Mouse (Mus musculus) frontal cortex, adult 2 months (tissue): ENCODE data around the gene Cercam. TPM values are rescaled to one million over a fixed set of nuclear protein-coding genes. Genes with fewer than 3 reads are reported as not detected.

Source experiments
- DNase-seq, 2 experiments: peaks; one replicate each; pipeline ENCODE4 v3.0.0; 2022; ENCODE audit warnings: low spot score in 1 of 2; ENCODE audit errors: extremely low spot score in 1 of 2
- polyA plus RNA-seq: library from polyadenylated mRNA; depleted of rRNA; stranded (reverse); fragments of >200 nt; gene quantifications from 2 replicates; pipeline ENCODE4 v1.2.3, GENCODE M21; 2012; rRNA removed

Cercam gene
- polyA plus RNA-seq: 15.9 and 16.2 TPM in 2 replicates

- DNase-seq: peak; percentile 56 to 88
Observed at GRCm38 (mm10) chr2:29868949-29869645, at the start of gene Cercam. Gene Cercam, plus strand, starts transcription at chr2:29869164.

- DNase-seq: no peak
Observed at GRCm38 (mm10) chr2:29819363-29819762, 49.6 kb upstream of the Cercam start.

DNA sequence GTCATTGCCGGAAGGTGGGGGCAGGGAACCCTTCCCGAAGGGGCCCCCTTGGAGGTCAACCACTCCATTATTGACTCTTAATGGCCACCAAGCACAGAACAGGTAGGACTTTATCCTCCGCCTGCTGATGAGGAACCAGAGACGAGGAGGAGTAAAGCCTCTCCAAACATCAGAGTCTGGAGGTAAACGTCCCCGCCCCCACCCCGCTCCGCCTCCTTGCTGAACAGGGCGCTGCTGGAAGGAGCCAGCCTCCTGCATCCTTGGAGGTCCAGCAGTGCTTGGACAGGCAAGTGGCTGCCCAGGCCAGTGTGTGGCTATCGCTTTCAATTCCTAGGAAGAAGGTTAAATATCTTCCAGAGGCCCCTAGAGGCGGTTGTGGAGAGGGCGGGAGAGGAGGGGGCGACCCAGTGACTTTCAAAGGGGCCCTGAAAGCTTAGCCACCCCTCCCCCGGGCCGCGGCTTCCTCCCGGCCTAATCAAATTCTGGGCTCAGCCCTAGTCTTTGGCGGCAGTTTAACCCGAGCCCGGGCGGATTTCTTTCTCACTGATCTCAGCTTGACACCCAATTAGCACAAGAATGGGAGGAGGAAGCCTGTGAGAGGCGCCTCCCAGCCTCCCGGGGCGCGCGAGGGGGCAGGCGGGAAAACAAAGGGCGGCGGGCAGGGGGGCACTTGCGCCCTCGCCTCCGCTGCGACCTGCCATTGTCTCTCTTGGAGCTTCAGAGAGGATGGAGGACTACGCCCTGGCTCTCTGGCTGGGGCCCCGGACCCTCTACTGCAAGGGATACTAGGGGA is 48.7 kb upstream of the Cercam start, which contains the start of gene Urm1:
Gene Urm1 (plus strand): TSS at position 51 of the 793 bp plus-strand sequence.
- peak in 1 of 2 experiments; percentile 67 for DNase-seq

- no peak for DNase-seq
Observed at GRCm38 (mm10) chr2:29826318-29826925, 42.5 kb upstream of the Cercam start.

DNA sequence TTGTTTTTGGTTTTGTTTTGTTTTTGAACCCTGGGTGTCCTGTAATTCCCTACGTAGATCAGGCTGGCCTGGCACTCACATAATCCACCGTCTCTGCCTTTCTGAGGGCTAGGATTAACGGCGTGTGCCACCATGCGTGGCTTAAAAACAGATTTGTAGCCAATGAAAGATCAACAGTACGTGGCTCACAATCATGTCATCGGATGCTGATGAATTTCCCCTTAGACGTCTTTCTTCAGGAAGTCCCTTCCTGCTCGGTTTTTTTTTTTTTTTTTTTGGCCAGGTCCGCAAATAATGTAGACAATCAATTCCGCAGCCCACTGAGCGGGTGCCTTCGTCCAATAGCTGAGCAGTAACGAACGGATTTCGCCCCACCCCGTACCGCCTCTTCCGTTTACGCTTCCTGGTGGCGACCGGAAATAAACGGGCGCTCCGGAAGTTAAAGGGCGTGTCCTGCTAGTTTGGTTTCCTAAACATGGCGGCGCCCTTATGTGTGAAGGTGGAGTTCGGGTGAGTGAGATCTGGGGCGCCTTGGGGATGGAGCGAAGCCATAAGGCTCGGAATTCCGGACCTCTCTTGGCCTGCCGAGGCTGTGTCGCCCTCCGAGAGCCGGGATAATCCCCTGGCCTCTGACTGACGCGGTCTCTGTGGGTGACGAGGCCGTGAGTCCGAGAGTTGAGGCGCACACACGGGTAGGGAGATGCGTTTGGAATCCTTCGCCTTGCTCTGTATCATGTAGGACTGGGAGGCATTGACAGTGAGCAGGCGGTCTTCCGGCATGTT is 41.8 kb upstream of the Cercam start:
- DNase-seq: peak; percentile 94 to 97

- DNase-seq: no peak
Observed at GRCm38 (mm10) chr2:29827709-29828024, 41.3 kb upstream of the Cercam start.

GRCm38 (mm10) chr2:29831106-29831505 is 37.9 kb upstream of the Cercam start:
- DNase-seq: peak in 1 of 2 experiments; percentile 55

- DNase-seq: no peak
Observed at GRCm38 (mm10) chr2:29833796-29834195, 35.2 kb upstream of the Cercam start.

DNA sequence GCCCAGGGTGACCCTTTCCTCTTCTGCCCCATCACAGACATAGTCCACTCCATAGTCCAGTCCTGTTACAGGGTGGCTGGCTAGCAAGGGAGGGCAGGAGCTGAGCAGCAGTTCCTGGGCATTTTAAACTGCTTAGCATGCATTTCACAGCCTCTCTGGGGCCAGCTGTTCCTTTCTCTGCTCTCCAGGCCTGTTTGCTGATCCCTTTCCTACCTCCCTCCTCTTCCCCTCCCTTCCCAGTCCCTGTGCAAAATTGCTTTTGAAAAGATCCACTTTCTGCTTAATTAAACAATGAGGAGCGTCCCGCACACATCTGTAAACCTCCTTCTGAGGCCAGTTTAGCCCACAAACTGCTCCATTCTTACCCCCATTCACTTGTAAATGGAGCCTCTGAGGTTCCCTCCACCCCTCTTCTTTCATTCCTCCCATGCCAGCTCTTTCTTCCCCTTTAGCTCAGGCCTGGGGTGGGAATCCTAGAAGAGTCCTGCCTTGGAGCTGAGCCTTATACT is 33.5 kb upstream of the Cercam start:
- DNase-seq: no peak

- no peak for DNase-seq
Observed at GRCm38 (mm10) chr2:29839460-29839859, 29.5 kb upstream of the Cercam start.

GRCm38 (mm10) chr2:29843231-29844105 is 25.5 kb upstream of the Cercam start:
- DNase-seq: peak in 1 of 2 experiments; percentile 55

DNA sequence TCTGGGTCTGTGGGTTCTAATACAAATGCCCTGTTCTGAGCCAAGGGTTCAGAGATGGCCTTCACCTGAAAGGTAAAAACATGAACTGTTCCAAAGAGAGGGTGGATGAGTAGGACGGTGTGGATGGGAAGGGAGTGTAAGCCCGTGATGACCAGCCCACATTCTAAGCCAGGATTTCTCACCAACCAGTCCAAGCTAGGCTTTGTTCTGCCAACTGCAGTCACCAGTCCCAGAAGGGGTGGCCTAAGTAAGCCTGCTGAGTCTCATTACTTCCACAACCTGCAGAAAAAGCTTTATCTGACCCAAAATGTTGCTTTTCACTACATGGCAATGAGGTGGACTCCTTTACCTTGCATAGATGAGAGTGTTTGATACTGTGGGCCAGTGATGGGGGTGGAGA is 24.8 kb upstream of the Cercam start:
- DNase-seq: no peak

- DNase-seq: no peak
Observed at GRCm38 (mm10) chr2:29844661-29845060, 24.3 kb upstream of the Cercam start.

DNA sequence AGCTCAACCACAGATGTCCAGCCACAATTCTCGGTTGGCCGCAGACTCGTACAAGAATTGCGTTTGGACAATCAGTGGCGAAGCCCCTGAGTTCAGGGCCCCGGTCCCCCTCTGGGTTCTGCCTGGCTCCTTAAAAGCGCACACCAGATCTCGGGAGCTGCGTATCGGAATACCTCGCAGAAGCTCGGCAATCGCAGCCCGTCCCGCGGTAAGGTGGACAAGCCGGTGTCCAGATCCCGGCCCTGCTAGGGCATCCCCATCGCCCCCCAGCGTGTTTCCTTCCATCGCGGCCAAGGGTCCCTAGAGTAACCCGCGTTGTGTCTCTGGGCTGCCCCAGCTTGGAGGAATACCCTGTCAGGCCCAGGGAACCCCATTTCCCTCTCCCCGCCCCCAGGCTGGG is 23.3 kb upstream of the Cercam start:
- DNase-seq: no peak

GRCm38 (mm10) chr2:29846061-29846853 is 22.7 kb upstream of the Cercam start:
- DNase-seq: no peak

GRCm38 (mm10) chr2:29846911-29847310 is 22.1 kb upstream of the Cercam start:
- no peak for DNase-seq

GRCm38 (mm10) chr2:29849041-29849440 is 19.9 kb upstream of the Cercam start:
- DNase-seq: no peak

DNA sequence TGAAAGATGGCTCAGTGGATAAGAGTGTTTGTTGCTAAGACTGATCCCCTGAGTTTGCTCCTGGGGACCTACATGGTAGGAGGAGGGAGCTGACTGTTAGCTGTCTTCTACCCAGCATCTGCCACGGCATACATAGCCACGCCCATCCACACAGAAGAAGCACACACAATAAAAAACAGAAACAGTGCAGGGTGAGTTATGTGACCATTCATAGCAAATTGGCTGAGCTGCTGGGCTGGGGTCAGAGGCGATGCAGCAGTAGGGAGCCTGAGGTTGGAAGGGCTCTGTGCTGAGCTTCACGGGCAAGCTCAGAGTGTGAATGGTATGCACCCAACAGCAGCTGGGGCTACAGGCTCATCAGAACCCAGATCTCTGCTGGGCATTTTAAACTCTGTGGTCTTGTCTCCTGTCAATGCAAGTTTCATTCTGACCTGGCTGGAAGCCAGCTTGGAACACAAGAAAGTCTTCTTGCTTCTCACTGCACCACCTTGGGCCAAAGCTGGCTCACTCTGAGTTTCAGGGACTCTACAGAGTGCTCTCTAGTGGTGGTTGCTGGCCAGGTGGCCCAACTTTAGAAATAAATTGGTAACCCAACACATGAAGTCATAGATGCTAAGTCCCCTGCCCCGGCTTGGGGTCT is 19.0 kb upstream of the Cercam start:
- no peak for DNase-seq
